Mouse (Mus musculus) ES-Bruce4 (cell line): Measurements from ENCODE around the gene Insl3.
"Not testable (repeated sequence)": the region's sequence is repeated elsewhere in the genome, so short reads cannot be mapped to it uniquely, and the experiment has no call there.

ENCODE experiments used
- CTCF ChIP-seq: IDR thresholded peaks from one replicate; pipeline ENCODE4 v1.8.1; 2011; ENCODE audit warnings: low read depth, low read length
- POLR2A ChIP-seq: IDR thresholded peaks from one replicate; pipeline ENCODE4 v1.8.1; 2011; ENCODE audit warnings: low read length; ENCODE audit not compliant: insufficient read depth

DNA sequence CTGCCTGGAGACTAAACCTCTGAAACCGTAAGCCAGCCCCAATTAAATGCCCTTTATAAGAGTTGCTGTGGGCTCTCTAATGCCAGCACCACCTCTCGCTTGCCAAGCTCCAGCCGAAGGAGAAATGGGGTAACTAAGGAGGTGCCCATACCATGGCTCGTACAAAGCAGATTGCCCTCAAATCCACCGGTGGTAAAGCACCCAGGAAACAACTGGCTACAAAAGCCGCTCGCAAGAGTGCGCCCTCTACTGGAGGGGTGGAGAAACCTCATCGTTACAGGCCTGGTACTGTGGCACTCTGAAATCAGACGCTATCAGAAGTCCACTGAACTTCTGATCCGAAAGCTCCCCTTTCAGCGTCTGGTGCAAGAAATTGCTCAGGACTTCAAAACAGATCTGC lies 6.4 kb downstream of the Insl3 start:
- peak; percentile 30 for TF ChIP-seq CTCF
- TF ChIP-seq POLR2A = not testable (repeated sequence)
